Mouse (Mus musculus) MEL (cell line): Measurements from ENCODE around the gene Irf4. TPM values are rescaled to one million over a fixed set of nuclear protein-coding genes. Genes with fewer than 3 reads are reported as not detected.

Experiments used
- DNase-seq: peaks from one replicate; pipeline ENCODE4 v3.0.0; 2011; ENCODE audit warnings: low read depth, low spot score
- H3K27ac ChIP-seq: 2 replicates; pipeline ENCODE4 v1.5.1; 2012; ENCODE audit warnings: low read depth, mild to moderate bottlenecking, control low read depth, low read length, moderate library complexity; ENCODE audit not compliant: control insufficient read depth
- H3K27me3 ChIP-seq, 2 experiments: fragments of 150-350 bp in 1 of 2; sonication (generic) in 1 of 2; 2 replicates each; pipeline ENCODE4 v1.6.1; 2012; ENCODE audit warnings: low read length in 2 of 2, mild to moderate bottlenecking in 2 of 2, improper control_type of control experiment in 1 of 2, moderate library complexity in 1 of 2; ENCODE audit not compliant: insufficient read depth in 2 of 2, control insufficient read depth in 1 of 2
- H3K36me3 ChIP-seq, 2 experiments: 2 replicates each; pipeline ENCODE4 v1.6.1; 2012 to 2014; ENCODE audit warnings: low read length in 2 of 2, improper control_type of control experiment in 1 of 2, inconsistent platforms in 1 of 2, mild to moderate bottlenecking in 1 of 2; ENCODE audit not compliant: insufficient read depth in 2 of 2, control insufficient read depth in 1 of 2
- H3K4me1 ChIP-seq, 2 experiments: fragments of 150-350 bp in 1 of 2; sonication (generic) in 1 of 2; 2 replicates each; pipeline ENCODE4 v1.6.1; 2012; ENCODE audit warnings: low read length in 2 of 2, improper control_type of control experiment in 1 of 2, mild to moderate bottlenecking in 1 of 2; ENCODE audit not compliant: insufficient read depth in 2 of 2, control insufficient read depth in 1 of 2
- H3K4me3 ChIP-seq, 2 experiments: fragments of 150-350 bp in 1 of 2; sonication (generic) in 1 of 2; 2 replicates each; pipeline ENCODE4 v1.5.1; 2012; ENCODE audit warnings: low read depth in 2 of 2, low read length in 2 of 2, mild to moderate bottlenecking in 2 of 2, moderate library complexity in 2 of 2, control low read depth in 1 of 2, improper control_type of control experiment in 1 of 2; ENCODE audit not compliant: control insufficient read depth in 1 of 2, insufficient read depth in 1 of 2
- H3K79me2 ChIP-seq: 2 replicates; pipeline ENCODE4 v1.6.1; 2012; ENCODE audit warnings: mild to moderate bottlenecking, low read length, moderate library complexity; ENCODE audit not compliant: control insufficient read depth, poor library complexity, insufficient read depth
- H3K9ac ChIP-seq: 2 replicates; pipeline ENCODE4 v1.6.1; 2012; ENCODE audit warnings: low read depth, mild to moderate bottlenecking, control low read depth, low read length, moderate library complexity; ENCODE audit not compliant: control insufficient read depth, poor library complexity, severe bottlenecking
- H3K9me3 ChIP-seq: fragments of 150-350 bp; sonication (generic); replicated peaks from 2 replicates; pipeline ENCODE4 v1.6.1; 2012; ENCODE audit warnings: mild to moderate bottlenecking, low read length, improper control_type of control experiment, moderate library complexity; ENCODE audit not compliant: insufficient read depth
- CHD1 ChIP-seq: IDR thresholded peaks from 2 replicates; pipeline ENCODE4 v1.6.1; 2012; ENCODE audit warnings: low read depth, mild to moderate bottlenecking, inconsistent platforms, low read length, improper control_type of control experiment
- CTCF ChIP-seq, 3 experiments: IDR thresholded peaks in 2 of 3; conservative IDR thresholded peaks in 1 of 3; 2 replicates each; pipeline ENCODE4 v1.5.1; 2011 to 2012; ENCODE audit warnings: low read length in 3 of 3, low read depth in 2 of 3, mild to moderate bottlenecking in 2 of 3, improper control_type of control experiment in 1 of 3, inconsistent platforms in 1 of 3, mixed read lengths in 1 of 3, moderate library complexity in 1 of 3; ENCODE audit not compliant: control insufficient read depth in 1 of 3, insufficient read depth in 1 of 3, poor library complexity in 1 of 3, severe bottlenecking in 1 of 3
- ETS1 ChIP-seq: IDR thresholded peaks from 2 replicates; pipeline ENCODE4 v1.6.1; 2012; ENCODE audit warnings: low read depth, mild to moderate bottlenecking, inconsistent platforms, low read length, improper control_type of control experiment, moderate library complexity
- GABPA ChIP-seq: IDR thresholded peaks from 2 replicates; pipeline ENCODE4 v1.6.1; 2012; ENCODE audit warnings: low read depth, mild to moderate bottlenecking, inconsistent platforms, low read length, improper control_type of control experiment, moderate library complexity
- GATA1 ChIP-seq: IDR thresholded peaks from 2 replicates; pipeline ENCODE4 v1.6.1; 2011; ENCODE audit warnings: low read depth, low read length, improper control_type of control experiment
- JUND ChIP-seq: IDR thresholded peaks from 2 replicates; pipeline ENCODE4 v1.6.1; 2011; ENCODE audit warnings: low read depth, mild to moderate bottlenecking, improper control_type of control experiment, low read length
- KAT2A ChIP-seq: conservative IDR thresholded peaks from 2 replicates; pipeline ENCODE4 v1.6.1; 2012; ENCODE audit warnings: low read depth, low read length, improper control_type of control experiment, inconsistent platforms
- MAX ChIP-seq: IDR thresholded peaks from 2 replicates; pipeline ENCODE4 v1.6.1; 2011; ENCODE audit warnings: low read length, improper control_type of control experiment
- MAZ ChIP-seq: IDR thresholded peaks from 2 replicates; pipeline ENCODE4 v1.6.1; 2012; ENCODE audit warnings: low read depth, mild to moderate bottlenecking, inconsistent platforms, low read length, improper control_type of control experiment
- MYB ChIP-seq: IDR thresholded peaks from 2 replicates; pipeline ENCODE4 v1.6.1; 2011; ENCODE audit warnings: mild to moderate bottlenecking, low read depth, low read length, improper control_type of control experiment
- POLR2A ChIP-seq, 2 experiments: IDR thresholded peaks; 2 replicates each; pipeline ENCODE4 v1.6.1; 2011 to 2012; ENCODE audit warnings: low read length in 2 of 2, mild to moderate bottlenecking in 2 of 2, control low read depth in 1 of 2, improper control_type of control experiment in 1 of 2, low read depth in 1 of 2, moderate library complexity in 1 of 2; ENCODE audit not compliant: control insufficient read depth in 1 of 2, insufficient read depth in 1 of 2, poor library complexity in 1 of 2
- POLR2AphosphoS5 ChIP-seq: IDR thresholded peaks from 2 replicates; pipeline ENCODE4 v1.6.1; 2012; ENCODE audit warnings: low read depth, borderline replicate concordance, mild to moderate bottlenecking, inconsistent platforms, low read length, moderate library complexity, mixed read lengths
- RAD21 ChIP-seq: IDR thresholded peaks from 2 replicates; pipeline ENCODE4 v1.6.1; 2011; ENCODE audit warnings: mild to moderate bottlenecking, low read depth, low read length, improper control_type of control experiment
- SIN3A ChIP-seq: IDR thresholded peaks from 2 replicates; pipeline ENCODE4 v1.6.1; 2012; ENCODE audit warnings: low read length, improper control_type of control experiment, inconsistent platforms
- TAL1 ChIP-seq: IDR thresholded peaks from 2 replicates; pipeline ENCODE4 v1.6.1; 2012; ENCODE audit warnings: mild to moderate bottlenecking, inconsistent platforms, low read length, moderate library complexity, mixed read lengths
- TBP ChIP-seq: IDR thresholded peaks from 2 replicates; pipeline ENCODE4 v1.8.0; 2011; ENCODE audit warnings: low read depth, low read length, improper control_type of control experiment
- TCF12 ChIP-seq: IDR thresholded peaks from 2 replicates; pipeline ENCODE4 v1.6.1; 2014; ENCODE audit warnings: low read depth, mild to moderate bottlenecking, inconsistent platforms, low read length, improper control_type of control experiment, moderate library complexity
- UBTF ChIP-seq: IDR thresholded peaks from 2 replicates; pipeline ENCODE4 v1.6.1; 2012; ENCODE audit warnings: low read depth, mild to moderate bottlenecking, inconsistent platforms, low read length, improper control_type of control experiment, moderate library complexity, borderline replicate concordance; ENCODE audit not compliant: insufficient read depth
- ZMIZ1 ChIP-seq: IDR thresholded peaks from 2 replicates; pipeline ENCODE4 v1.6.1; 2012; ENCODE audit warnings: low read depth, mild to moderate bottlenecking, inconsistent platforms, low read length, improper control_type of control experiment, moderate library complexity
- ZNF384 ChIP-seq: IDR thresholded peaks from 2 replicates; pipeline ENCODE4 v1.6.1; 2012; ENCODE audit warnings: low read depth, mild to moderate bottlenecking, inconsistent platforms, low read length, improper control_type of control experiment
- polyA plus RNA-seq, 2 experiments: library from polyadenylated mRNA; stranded (reverse) in 1 of 2; unstranded in 1 of 2; fragments of >175 nt in 1 of 2; fragments of >200 nt in 1 of 2; gene quantifications; 2 replicates each; pipeline versions ENCODE4 v1.2.1 to v1.2.4; 2012; ENCODE audit warnings: low replicate concordance in 2 of 2, low read depth in 1 of 2; ENCODE audit not compliant: insufficient read length in 2 of 2, insufficient read depth in 1 of 2, missing spikeins in 1 of 2
- total RNA-seq: library from RNA; depleted of rRNA; stranded (reverse); fragments of 300-350 nt; gene quantifications from 2 replicates; pipeline ENCODE4 v1.2.3, GENCODE M21; 2012

Irf4 gene
- total and polyA plus RNA-seq, 3 experiments: not detected

- Histone ChIP-seq H3K79me2 (no peaks in the 10 kb centered on the region), H3K36me3 (no peaks in the 10 kb centered on the region), H3K9ac (no peak overlapping the region), H3K4me1 (no peaks in the 10 kb centered on the region), H3K27me3 (no peaks in the 10 kb centered on the region), H3K9me3 (no peaks in the 10 kb centered on the region), H3K27ac (no peak overlapping the region), H3K4me3 (no peak overlapping the region)
- no peak for TF ChIP-seq SIN3A
- TF ChIP-seq GABPA: no peak
- no peak for DNase-seq
Measured at GRCm38 (mm10) chr13:30755577-30755976, 6.6 kb downstream of the Irf4 start.

DNA sequence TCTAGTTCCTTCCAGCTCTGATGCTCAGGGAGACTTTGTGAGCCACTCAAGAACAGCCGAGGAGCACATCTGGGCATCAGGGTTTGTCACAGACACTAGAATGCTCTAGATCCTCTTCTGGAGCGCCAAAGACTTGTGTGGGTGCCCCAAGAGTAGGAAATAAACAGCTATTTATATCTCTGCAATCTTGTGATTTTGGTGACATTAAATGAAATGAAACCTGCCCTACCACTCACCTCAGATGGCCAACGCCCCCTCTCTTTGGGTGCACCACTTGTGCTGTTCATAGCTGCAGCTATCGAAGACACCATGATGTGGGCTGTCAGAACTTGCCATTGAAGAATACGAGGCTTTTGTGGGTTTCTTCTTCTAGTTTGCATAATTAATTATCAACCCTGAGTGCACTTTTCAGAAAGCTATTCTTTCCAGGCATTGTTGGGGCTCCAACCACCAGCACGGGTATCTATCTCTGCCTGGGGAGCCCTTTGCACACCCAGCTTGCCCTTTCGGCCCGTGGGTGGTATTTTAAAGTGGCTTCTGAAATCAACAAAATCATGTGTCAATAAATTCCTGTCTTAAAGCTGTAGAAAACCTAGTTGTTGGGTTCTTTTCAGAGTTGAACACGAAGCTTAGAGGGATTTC lies 7.1 kb downstream of the Irf4 start:
- no peak overlapping the region for H3K4me3 ChIP-seq
- DNase-seq: no peak
- TF ChIP-seq GATA1: no peak
- TF ChIP-seq ZNF384: no peak
- TF ChIP-seq JUND: no peak
- TF ChIP-seq SIN3A: no peak
- no peak for TF ChIP-seq UBTF
- no peak for TF ChIP-seq TCF12
- no peak for TF ChIP-seq RAD21
- no peak for TF ChIP-seq KAT2A
- no peak for TF ChIP-seq TAL1
- no peak for TF ChIP-seq POLR2A (IDR thresholded peaks at IDR 0.05; ENCODE audit: control insufficient read depth in 1 of 2, insufficient read depth in 1 of 2, low read depth in 1 of 2, low read length in 2 of 2, poor library complexity in 1 of 2)
- no peak for TF ChIP-seq MYB
- TF ChIP-seq GABPA: no peak
- no peak for TF ChIP-seq MAZ
- no peak for TF ChIP-seq ZMIZ1
- TF ChIP-seq POLR2AphosphoS5: no peak
- TF ChIP-seq CTCF (IDR thresholded peaks at IDR 0.05 in 2 of 3, conservative IDR thresholded peaks at IDR 0.05 in 1 of 3; ENCODE audit: control insufficient read depth in 1 of 3, insufficient read depth in 1 of 3, low read depth in 2 of 3, low read length in 3 of 3, poor library complexity in 1 of 3, severe bottlenecking in 1 of 3): no peak
- TF ChIP-seq CHD1: no peak
- TF ChIP-seq ETS1: no peak
- TF ChIP-seq MAX: no peak
- TF ChIP-seq TBP: no peak
- H3K4me1 ChIP-seq: no peaks in the 10 kb centered on the region
- H3K27ac ChIP-seq: no peak overlapping the region
- H3K9me3 ChIP-seq: no peaks in the 10 kb centered on the region
- no peaks in the 10 kb centered on the region for H3K79me2 ChIP-seq
- no peaks in the 10 kb centered on the region for H3K36me3 ChIP-seq
- no peak overlapping the region for H3K9ac ChIP-seq
- no peaks in the 10 kb centered on the region for H3K27me3 ChIP-seq
